Mouse (Mus musculus): ENCODE measurements at regions not wholly inside any gene's neighbourhood (a gene's known extent, or its start where the extent isn't known, plus 50 kb on each side); places are given as distances from the start of the nearest gene placed in this dataset.

- in situ Hi-C loops (cut with MboI, MseI): loop anchor here in 1 of 2 experiments (5.0 kb wide), 1 partner anchor 378 kb away; no protein-coding TSS in a partner anchor
Observed at GRCm38 (mm10) chr1:94969543-94969942, 343.9 kb upstream of the Fam174a start.

GRCm38 (mm10) chr1:94970103-94970759, 343.2 kb upstream of the Fam174a start:
- in situ Hi-C loops (cut with MboI, MseI): no loop called here

- in situ Hi-C loops (cut with MboI, MseI): loop anchor here in 1 of 2 experiments (10.0 kb wide), 1 partner anchor 569 kb away; no protein-coding TSS in a partner anchor
Observed at GRCm38 (mm10) chr1:94993338-94993737, 320.1 kb upstream of the Fam174a start.

GRCm38 (mm10) chr1:95003900-95004299, 309.5 kb upstream of the Fam174a start:
- in situ Hi-C loops (cut with MboI, MseI): no loop called here

GRCm38 (mm10) chr1:95030579-95030978, 282.8 kb upstream of the Fam174a start:
- in situ Hi-C loops (cut with MboI, MseI): loop anchor here in 1 of 2 experiments (10.0 kb wide), 1 partner anchor 214 kb away; no protein-coding TSS in a partner anchor

- in situ Hi-C loops (cut with MboI, MseI): loop anchor here in 1 of 2 experiments (10.0 kb wide), 1 partner anchor 211 kb away; no protein-coding TSS in a partner anchor
Observed at GRCm38 (mm10) chr1:95033661-95034414, 279.6 kb upstream of the Fam174a start.

GRCm38 (mm10) chr1:95038411-95038810, 275.0 kb upstream of the Fam174a start:
- in situ Hi-C loops (cut with MboI, MseI): loop anchor here in 1 of 2 experiments (10.0 kb wide), 1 partner anchor 206 kb away; no protein-coding TSS in a partner anchor

GRCm38 (mm10) chr1:95040332-95040731, 273.1 kb upstream of the Fam174a start:
- in situ Hi-C loops (cut with MboI, MseI): no loop called here

- in situ Hi-C loops (cut with MboI, MseI): no loop called here
Observed at GRCm38 (mm10) chr1:95043355-95043754, 270.1 kb upstream of the Fam174a start.

- in situ Hi-C loops (cut with MboI, MseI): no loop called here
Observed at GRCm38 (mm10) chr1:95064330-95065193, 248.9 kb upstream of the Fam174a start.

- in situ Hi-C loops (cut with MboI, MseI): no loop called here
Observed at GRCm38 (mm10) chr1:95065620-95066019, 247.8 kb upstream of the Fam174a start.

GRCm38 (mm10) chr1:95066040-95066439, 247.4 kb upstream of the Fam174a start:
- in situ Hi-C loops (cut with MboI, MseI): no loop called here

- in situ Hi-C loops (cut with MboI, MseI): no loop called here
Observed at GRCm38 (mm10) chr1:95075151-95075550, 238.3 kb upstream of the Fam174a start.

GRCm38 (mm10) chr1:95109966-95110365, 203.5 kb upstream of the Fam174a start:
- in situ Hi-C loops (cut with MboI, MseI): loop anchor here in 1 of 2 experiments (10.0 kb wide), 1 partner anchor 1955 kb away; no protein-coding TSS in a partner anchor

- in situ Hi-C loops (cut with MboI, MseI): loop anchor here in 1 of 2 experiments (10.0 kb wide), 1 partner anchor 1951 kb away; no protein-coding TSS in a partner anchor
Observed at GRCm38 (mm10) chr1:95113493-95113892, 199.9 kb upstream of the Fam174a start.

- in situ Hi-C loops (cut with MboI, MseI): no loop called here
Observed at GRCm38 (mm10) chr1:95147531-95147930, 165.9 kb upstream of the Fam174a start.

GRCm38 (mm10) chr1:95174013-95174582, 139.3 kb upstream of the Fam174a start:
- in situ Hi-C loops (cut with MboI, MseI): no loop called here

GRCm38 (mm10) chr1:95218912-95219311, 94.5 kb upstream of the Fam174a start:
- in situ Hi-C loops (cut with MboI, MseI): no loop called here

- in situ Hi-C loops (cut with MboI, MseI): no loop called here
Observed at GRCm38 (mm10) chr1:95223289-95223688, 90.1 kb upstream of the Fam174a start.

- in situ Hi-C loops (cut with MboI, MseI): loop anchor here in 1 of 2 experiments (10.0 kb wide), 1 partner anchor 207 kb away; no protein-coding TSS in a partner anchor
Observed at GRCm38 (mm10) chr1:95241671-95242150, 71.7 kb upstream of the Fam174a start.
